Mouse (Mus musculus) stomach, embryonic 16.5 days (tissue): ENCODE data around the gene Sh3rf3. TPM values are rescaled to one million over a fixed set of nuclear protein-coding genes. Genes with fewer than 3 reads are reported as not detected.

Experiments
- ATAC-seq: fragments of 200-750 bp; cut with Nextera tagmentation; 2 replicates; pipeline ENCODE4 v1.8.0; 2017; ENCODE audit warnings: moderate number of reproducible peaks, moderate TSS enrichment; ENCODE audit not compliant: insufficient read depth, low FRiP score
- H3K27ac ChIP-seq: fragments of 300-500 bp; sonication (generic); 2 replicates; pipeline ENCODE4 v1.5.1; 2014; ENCODE audit warnings: low read length
- H3K27me3 ChIP-seq: fragments of 300-500 bp; sonication (generic); 2 replicates; pipeline ENCODE4 v1.6.1; 2014; ENCODE audit warnings: low read length, control low read depth, mixed read lengths; ENCODE audit not compliant: control insufficient read depth, insufficient read depth
- H3K36me3 ChIP-seq: fragments of 300-500 bp; sonication (generic); 2 replicates; pipeline ENCODE4 v1.6.1; 2014; ENCODE audit warnings: low read length; ENCODE audit not compliant: control insufficient read depth, insufficient read depth
- H3K4me1 ChIP-seq: fragments of 300-500 bp; sonication (generic); 2 replicates; pipeline ENCODE4 v1.6.1; 2014; ENCODE audit warnings: low read length, control low read depth, mixed read lengths; ENCODE audit not compliant: control insufficient read depth, insufficient read depth
- H3K4me2 ChIP-seq: fragments of 300-500 bp; sonication (generic); 2 replicates; pipeline ENCODE4 v1.6.1; 2014; ENCODE audit warnings: low read depth, low read length, mixed read lengths
- H3K4me3 ChIP-seq: fragments of 300-500 bp; sonication (generic); replicated peaks from 2 replicates; pipeline ENCODE4 v1.5.1; 2014; ENCODE audit warnings: mild to moderate bottlenecking, low read length
- H3K9ac ChIP-seq: fragments of 300-500 bp; sonication (generic); 2 replicates; pipeline ENCODE4 v1.6.1; 2014; ENCODE audit warnings: low read length
- H3K9me3 ChIP-seq: fragments of 300-500 bp; sonication (generic); replicated peaks from 2 replicates; pipeline ENCODE4 v1.6.1; 2016; ENCODE audit warnings: low read length, control low read depth; ENCODE audit not compliant: control insufficient read depth
- WGBS: fragments of 180-500 bp; shearing (Covaris S2); extraction: QIAGEN DNeasy Blood & Tissue Kit; methylation state at CpG from one replicate; pipeline ENCODE4 v1.1.7; 2014; 5-methylcytosine and 5-hydroxymethylcytosine counted together
- polyA plus RNA-seq: library from polyadenylated mRNA; unstranded; fragments of >200 nt; fragmentation: Nextera tagmentation; extraction: Ambion mirVana; gene quantifications from 2 replicates; pipeline ENCODE4 v1.2.1, GENCODE M21; 2015

Sh3rf3 gene
- polyA plus RNA-seq, 1 experiment from 2014 or later: 0.79 TPM

- peak overlapping the region; percentile 57 for H3K4me3 ChIP-seq
- ATAC-seq: peak; percentile 80
- WGBS: under 1% methylated on average over 62 of the region's 63 CpGs
- no peaks in the 10 kb centered on the region for H3K36me3 ChIP-seq
- H3K4me2 ChIP-seq: peak overlapping the region; percentile 94
- H3K27me3 ChIP-seq: peaks cover 20% of the 10 kb centered on the region
- peak overlapping the region; percentile 73 for H3K9ac ChIP-seq
- H3K9me3 ChIP-seq: no peaks in the 10 kb centered on the region
- H3K4me1 ChIP-seq: no peaks in the 10 kb centered on the region
- H3K27ac ChIP-seq: no peak overlapping the region
Observed at GRCm38 (mm10) chr10:58812210-58813080, 714 bp upstream of the Sh3rf3 start.

- WGBS: 2% methylated on average over 35 of the region's 35 CpGs
- Histone ChIP-seq H3K27ac (no peak overlapping the region), H3K4me1 (no peaks in the 10 kb centered on the region), H3K27me3 (peaks cover 20% of the 10 kb centered on the region), H3K4me3 (peak overlapping the region; percentile 57), H3K9ac (peak overlapping the region; percentile 73), H3K36me3 (no peaks in the 10 kb centered on the region), H3K4me2 (peak overlapping the region; percentile 94), H3K9me3 (no peaks in the 10 kb centered on the region)
- ATAC-seq: no peak
Observed at GRCm38 (mm10) chr10:58813801-58814191, 637 bp downstream of the Sh3rf3 start.

- Histone ChIP-seq H3K36me3 (no peaks in the 10 kb centered on the region), H3K9me3 (no peaks in the 10 kb centered on the region), H3K27me3 (peaks cover 20% of the 10 kb centered on the region), H3K9ac (no peak overlapping the region), H3K4me2 (peak overlapping the region; percentile 94), H3K27ac (no peak overlapping the region), H3K4me3 (peak overlapping the region; percentile 57; the same call in 1 of the 2 replicates), H3K4me1 (no peaks in the 10 kb centered on the region)
- ATAC-seq: no peak
- 68% methylated on average over 7 of the region's 7 CpGs for WGBS
Observed at GRCm38 (mm10) chr10:58814486-58814885, 1.3 kb downstream of the Sh3rf3 start.

GRCm38 (mm10) chr10:58824016-58824568, 10.9 kb downstream of the Sh3rf3 start:
- WGBS: 66% methylated on average over 7 of the region's 7 CpGs
- H3K9me3 ChIP-seq: no peaks in the 10 kb centered on the region
- H3K4me1 ChIP-seq: no peaks in the 10 kb centered on the region
- H3K36me3 ChIP-seq: no peaks in the 10 kb centered on the region
- ATAC-seq: no peak
- H3K4me3 ChIP-seq: no peak overlapping the region
- H3K27ac ChIP-seq: no peak overlapping the region
- H3K4me2 ChIP-seq: no peak overlapping the region
- H3K9ac ChIP-seq: no peak overlapping the region
- no peaks in the 10 kb centered on the region for H3K27me3 ChIP-seq

- no peak for ATAC-seq
- Histone ChIP-seq H3K9me3 (no peaks in the 10 kb centered on the region), H3K4me1 (no peaks in the 10 kb centered on the region), H3K4me2 (no peak overlapping the region), H3K36me3 (no peaks in the 10 kb centered on the region), H3K9ac (no peak overlapping the region), H3K27me3 (no peaks in the 10 kb centered on the region), H3K4me3 (no peak overlapping the region), H3K27ac (no peak overlapping the region)
- WGBS: 78% methylated on average over 11 of the region's 11 CpGs
Observed at GRCm38 (mm10) chr10:58829251-58830111, 16.3 kb downstream of the Sh3rf3 start.

GRCm38 (mm10) chr10:58833146-58833545, 20.0 kb downstream of the Sh3rf3 start:
- ATAC-seq: no peak
- Histone ChIP-seq H3K4me1 (no peaks in the 10 kb centered on the region), H3K27ac (no peak overlapping the region), H3K4me2 (no peak overlapping the region), H3K36me3 (no peaks in the 10 kb centered on the region), H3K9me3 (no peaks in the 10 kb centered on the region), H3K9ac (no peak overlapping the region), H3K27me3 (no peaks in the 10 kb centered on the region), H3K4me3 (no peak overlapping the region)
- WGBS: 84% methylated on average over 3 of the region's 3 CpGs

- H3K27ac ChIP-seq: no peak overlapping the region
- 74% methylated on average over 13 of the region's 13 CpGs for WGBS
- no peaks in the 10 kb centered on the region for H3K4me1 ChIP-seq
- H3K9me3 ChIP-seq: no peaks in the 10 kb centered on the region
- no peaks in the 10 kb centered on the region for H3K36me3 ChIP-seq
- no peaks in the 10 kb centered on the region for H3K27me3 ChIP-seq
- no peak overlapping the region for H3K4me3 ChIP-seq
- no peak overlapping the region for H3K9ac ChIP-seq
- ATAC-seq: no peak
- no peak overlapping the region for H3K4me2 ChIP-seq
Observed at GRCm38 (mm10) chr10:58833741-58834178, 20.6 kb downstream of the Sh3rf3 start.

- Histone ChIP-seq H3K4me3 (no peak overlapping the region), H3K9me3 (no peaks in the 10 kb centered on the region), H3K27me3 (no peaks in the 10 kb centered on the region), H3K4me2 (no peak overlapping the region), H3K4me1 (no peaks in the 10 kb centered on the region), H3K27ac (no peak overlapping the region), H3K9ac (no peak overlapping the region), H3K36me3 (no peaks in the 10 kb centered on the region)
- no peak for ATAC-seq
- WGBS: 94% methylated on average over 3 of the region's 3 CpGs
Observed at GRCm38 (mm10) chr10:58836391-58836790, 23.2 kb downstream of the Sh3rf3 start.

GRCm38 (mm10) chr10:58837504-58837903, 24.3 kb downstream of the Sh3rf3 start:
- no peak overlapping the region for H3K4me3 ChIP-seq
- H3K36me3 ChIP-seq: no peaks in the 10 kb centered on the region
- no peaks in the 10 kb centered on the region for H3K27me3 ChIP-seq
- H3K9ac ChIP-seq: no peak overlapping the region
- 79% methylated on average over 5 of the region's 5 CpGs for WGBS
- no peaks in the 10 kb centered on the region for H3K4me1 ChIP-seq
- no peak overlapping the region for H3K4me2 ChIP-seq
- ATAC-seq: no peak
- no peak overlapping the region for H3K27ac ChIP-seq
- no peaks in the 10 kb centered on the region for H3K9me3 ChIP-seq
